Mouse (Mus musculus) intestine, embryonic 16.5 days (tissue): ENCODE measurements around the gene Ldb3. TPM values are rescaled to one million over a fixed set of nuclear protein-coding genes. Genes with fewer than 3 reads are reported as not detected.
A peak's percentile ranks its signal among the peaks of the same experiment; 100 is the strongest.

Source experiments
- ATAC-seq: fragments of 200-750 bp; cut with Nextera tagmentation; 2 replicates; pipeline ENCODE4 v1.8.0; 2017; ENCODE audit warnings: moderate TSS enrichment, moderate library complexity
- H3K27ac ChIP-seq: fragments of 300-500 bp; sonication (generic); 2 replicates; pipeline ENCODE4 v1.5.1; 2014; ENCODE audit warnings: mild to moderate bottlenecking, low read length
- H3K27me3 ChIP-seq: fragments of 300-500 bp; sonication (generic); replicated peaks from 2 replicates; pipeline ENCODE4 v1.6.1; 2014; ENCODE audit warnings: low read length, control low read depth, mixed read lengths; ENCODE audit not compliant: control insufficient read depth, insufficient read depth
- H3K36me3 ChIP-seq: fragments of 300-500 bp; sonication (generic); 2 replicates; pipeline ENCODE4 v1.6.1; 2014; ENCODE audit warnings: low read length, control low read depth; ENCODE audit not compliant: control insufficient read depth, insufficient read depth
- H3K4me1 ChIP-seq: fragments of 300-500 bp; sonication (generic); 2 replicates; pipeline ENCODE4 v1.6.1; 2014; ENCODE audit warnings: low read length, control low read depth, mixed read lengths; ENCODE audit not compliant: control insufficient read depth, insufficient read depth
- H3K4me2 ChIP-seq: fragments of 300-500 bp; sonication (generic); 2 replicates; pipeline ENCODE4 v1.6.1; 2014; ENCODE audit warnings: low read depth, low read length, control low read depth
- H3K4me3 ChIP-seq: fragments of 300-500 bp; sonication (generic); 2 replicates; pipeline ENCODE4 v1.5.1; 2014; ENCODE audit warnings: mild to moderate bottlenecking, low read length
- H3K9ac ChIP-seq: fragments of 300-500 bp; sonication (generic); 2 replicates; pipeline ENCODE4 v1.6.1; 2014; ENCODE audit warnings: low read depth, low read length
- H3K9me3 ChIP-seq: fragments of 300-500 bp; sonication (generic); 2 replicates; pipeline ENCODE4 v1.6.1; 2016; ENCODE audit warnings: low read length, control low read depth; ENCODE audit not compliant: control insufficient read depth
- WGBS: fragments of 180-500 bp; shearing (Covaris S2); extraction: QIAGEN DNeasy Blood & Tissue Kit; methylation state at CpG from one replicate; pipeline ENCODE4 v1.1.7; 2014; 5-methylcytosine and 5-hydroxymethylcytosine counted together
- polyA plus RNA-seq: library from polyadenylated mRNA; unstranded; fragments of >200 nt; fragmentation: Nextera tagmentation; extraction: Ambion mirVana; gene quantifications from 2 replicates; pipeline ENCODE4 v1.2.1, GENCODE M21; 2015

Ldb3 gene
- polyA plus RNA-seq, 1 experiment from 2014 or later: 12.8 TPM

- Histone ChIP-seq H3K36me3 (no peaks in the 10 kb centered on the region), H3K27me3 (0 out of 2 replicates have a peak, but pooled peaks cover 8% of the 10 kb centered on the region), H3K9ac (no peak overlapping the region), H3K27ac (no peak overlapping the region), H3K4me1 (no peaks in the 10 kb centered on the region; the same call in 1 of the 2 replicates), H3K4me2 (no peak overlapping the region), H3K9me3 (no peaks in the 10 kb centered on the region; the same call in 1 of the 2 replicates), H3K4me3 (no peak overlapping the region)
- WGBS: 79% methylated on average over 5 of the region's 5 CpGs
- ATAC-seq: no peak
These were observed 54.9 kb downstream of the Ldb3 start for GRCm38 (mm10) chr14:34533537-34533936.

DNA sequence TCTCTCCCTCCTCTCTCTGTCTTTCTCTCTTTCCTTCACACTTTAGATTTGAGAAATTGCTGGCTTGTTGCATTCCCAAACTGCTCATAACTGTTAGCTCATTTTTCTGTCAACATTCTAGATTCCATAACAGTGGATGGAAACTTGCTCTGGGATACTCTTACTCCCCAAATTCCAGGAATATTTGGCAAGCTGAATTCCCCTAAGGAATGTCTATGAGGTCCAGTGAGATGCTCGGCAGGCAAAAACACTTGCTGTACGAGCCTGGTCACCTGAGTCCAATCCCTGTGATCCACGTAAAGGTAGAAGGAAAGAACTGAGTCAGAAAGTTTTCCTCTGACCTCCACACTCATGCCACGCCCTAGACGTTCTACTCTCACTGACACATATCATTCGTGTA is 55.9 kb downstream of the Ldb3 start:
- H3K9me3 ChIP-seq: no peaks in the 10 kb centered on the region; the same call in 1 of the 2 replicates
- H3K4me2 ChIP-seq: no peak overlapping the region
- no peaks in the 10 kb centered on the region for H3K36me3 ChIP-seq
- no peak for ATAC-seq
- WGBS: 60% methylated on average over 6 of the region's 6 CpGs
- H3K27ac ChIP-seq: no peak overlapping the region
- H3K27me3 ChIP-seq: peaks cover 15% of the 10 kb centered on the region
- no peaks in the 10 kb centered on the region; the same call in 1 of the 2 replicates for H3K4me1 ChIP-seq
- no peak overlapping the region for H3K4me3 ChIP-seq
- no peak overlapping the region for H3K9ac ChIP-seq

DNA sequence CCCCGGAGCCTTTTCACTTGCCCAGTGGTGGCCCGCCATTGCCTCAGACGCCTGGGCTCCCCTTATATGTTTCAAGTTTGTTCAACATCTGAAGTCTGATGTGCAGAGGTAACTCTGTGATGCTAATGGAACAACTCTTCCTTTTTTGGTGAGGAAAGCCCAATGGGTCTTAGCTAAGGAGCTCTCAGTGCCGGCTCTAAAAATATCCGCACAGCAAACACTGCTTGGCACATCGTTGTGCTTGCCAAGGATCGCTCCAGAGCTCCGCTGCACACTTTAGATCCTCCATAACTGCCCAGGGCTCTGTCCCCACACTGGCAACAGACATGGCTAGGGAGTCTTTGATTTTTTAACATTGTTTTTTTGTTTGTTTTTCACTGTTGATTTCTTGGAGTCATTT is 59.7 kb downstream of the Ldb3 start:
- Histone ChIP-seq H3K4me2 (no peak overlapping the region), H3K9me3 (no peaks in the 10 kb centered on the region; the same call in 1 of the 2 replicates), H3K27me3 (peaks cover 15% of the 10 kb centered on the region), H3K9ac (no peak overlapping the region), H3K27ac (peak overlapping the region; percentile 74), H3K36me3 (no peaks in the 10 kb centered on the region), H3K4me3 (no peak overlapping the region), H3K4me1 (no peaks in the 10 kb centered on the region)
- no peak; the same call in 1 of the 2 replicates for ATAC-seq
- WGBS: 71% methylated on average over 8 of the region's 8 CpGs

DNA sequence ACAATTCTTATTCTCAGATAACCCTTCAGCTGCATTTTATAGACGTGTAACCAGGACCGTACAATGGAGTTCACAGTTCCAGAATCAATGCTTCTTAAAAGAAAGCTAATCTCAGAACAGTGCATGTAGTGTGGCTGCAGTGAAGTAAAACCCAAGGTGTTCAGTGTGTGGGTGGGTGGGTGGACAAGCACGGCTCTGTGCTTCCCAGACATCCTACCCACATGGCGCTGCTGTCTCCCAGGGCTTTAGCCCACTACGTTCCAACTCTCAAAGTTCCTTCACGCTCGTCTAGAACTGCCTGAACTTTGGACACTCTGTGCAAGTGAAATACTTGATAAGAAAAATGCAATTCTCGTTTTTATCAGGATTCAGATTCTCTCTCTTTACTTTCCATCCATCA is 65.8 kb downstream of the Ldb3 start, which contains the start of gene 9230112D13Rik:
Gene 9230112D13Rik, minus strand, starts transcription at position 101 of the 400 bp plus-strand sequence.
- Histone ChIP-seq H3K27ac (no peak within 1 kb of the TSS), H3K4me2 (no peak within 1 kb of the TSS), H3K4me1 (no peaks in the 10 kb centered on the region), H3K36me3 (no peaks in the 10 kb centered on the region), H3K9ac (no peak within 1 kb of the TSS), H3K4me3 (no peak within 1 kb of the TSS), H3K27me3 (peaks cover under 1% of the 10 kb centered on the region; the same call in 1 of the 2 replicates), H3K9me3 (no peaks in the 10 kb centered on the region)
- WGBS: 68% methylated on average over 8 of the region's 8 CpGs
- no peak for ATAC-seq

DNA sequence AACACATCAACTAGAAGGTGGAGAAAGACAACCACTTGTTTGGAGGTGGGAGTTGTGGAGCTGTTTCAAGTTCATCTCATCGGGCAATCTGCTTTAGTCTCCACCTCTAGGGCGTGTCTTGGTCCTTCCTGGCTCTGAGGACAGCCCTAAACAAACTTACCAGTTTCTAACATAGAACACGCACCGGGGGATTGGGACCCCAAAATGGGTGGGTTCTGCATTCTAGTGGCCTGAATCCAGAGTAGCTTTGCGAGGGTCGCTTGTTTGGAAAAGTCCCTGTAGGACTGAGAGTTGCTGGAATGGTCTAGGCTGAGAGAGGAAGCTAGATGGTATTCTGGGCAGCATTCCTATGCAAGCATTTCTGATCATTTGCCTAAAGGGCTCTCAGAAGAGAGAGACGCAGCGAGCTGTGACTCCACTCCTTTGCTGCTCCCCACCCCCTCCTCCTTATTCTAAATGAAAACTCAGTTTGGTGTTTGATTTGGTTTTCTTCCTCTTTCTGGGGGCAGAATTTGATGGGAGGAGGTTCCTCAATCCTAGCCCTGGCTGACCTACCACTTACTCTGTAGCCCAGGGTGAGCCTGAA is 70.4 kb downstream of the Ldb3 start:
- Histone ChIP-seq H3K4me1 (no peaks in the 10 kb centered on the region), H3K27me3 (0 out of 2 replicates have a peak, but pooled peaks cover 2% of the 10 kb centered on the region), H3K4me3 (no peak overlapping the region), H3K9me3 (no peaks in the 10 kb centered on the region), H3K27ac (no peak overlapping the region), H3K36me3 (no peaks in the 10 kb centered on the region), H3K9ac (no peak overlapping the region), H3K4me2 (no peak overlapping the region)
- no peak for ATAC-seq
- WGBS: 86% methylated on average over 8 of the region's 8 CpGs

DNA sequence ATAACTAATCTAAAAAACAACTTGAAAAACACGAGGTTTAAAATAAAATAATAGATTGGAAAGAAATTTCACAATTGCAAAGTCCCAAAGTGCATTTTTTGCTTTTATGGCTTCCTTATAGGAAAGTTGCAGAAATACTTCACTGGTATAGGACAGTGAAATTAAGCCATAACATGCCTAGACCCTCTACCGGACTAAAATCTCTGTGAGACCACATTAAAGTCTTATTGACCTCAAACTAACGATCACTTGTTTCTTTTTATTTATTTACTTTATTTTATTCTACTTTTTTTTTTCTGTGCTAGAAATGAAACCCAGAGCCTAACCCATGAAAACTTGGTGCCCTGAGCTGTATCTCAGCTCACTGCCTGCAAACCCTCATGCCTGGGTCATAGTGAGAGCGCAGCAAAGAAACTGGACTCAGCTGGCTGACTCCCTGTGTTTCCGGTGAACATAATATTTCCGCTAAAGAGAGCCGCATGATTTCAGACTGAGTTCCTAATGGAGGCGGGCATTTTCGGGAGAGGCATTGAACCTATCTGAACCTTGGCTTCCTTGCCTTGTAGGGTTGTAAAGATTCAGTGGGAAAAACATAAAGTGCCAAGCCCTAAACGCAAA is 71.4 kb downstream of the Ldb3 start:
- ATAC-seq: no peak
- no peaks in the 10 kb centered on the region for H3K36me3 ChIP-seq
- no peaks in the 10 kb centered on the region; the same call in 1 of the 2 replicates for H3K4me1 ChIP-seq
- H3K9me3 ChIP-seq: no peaks in the 10 kb centered on the region
- 0 out of 2 replicates have a peak, but pooled peaks cover 2% of the 10 kb centered on the region for H3K27me3 ChIP-seq
- WGBS: 86% methylated on average over 10 of the region's 10 CpGs
- no peak overlapping the region for H3K9ac ChIP-seq
- no peak overlapping the region for H3K4me3 ChIP-seq
- H3K4me2 ChIP-seq: no peak overlapping the region
- H3K27ac ChIP-seq: no peak overlapping the region

DNA sequence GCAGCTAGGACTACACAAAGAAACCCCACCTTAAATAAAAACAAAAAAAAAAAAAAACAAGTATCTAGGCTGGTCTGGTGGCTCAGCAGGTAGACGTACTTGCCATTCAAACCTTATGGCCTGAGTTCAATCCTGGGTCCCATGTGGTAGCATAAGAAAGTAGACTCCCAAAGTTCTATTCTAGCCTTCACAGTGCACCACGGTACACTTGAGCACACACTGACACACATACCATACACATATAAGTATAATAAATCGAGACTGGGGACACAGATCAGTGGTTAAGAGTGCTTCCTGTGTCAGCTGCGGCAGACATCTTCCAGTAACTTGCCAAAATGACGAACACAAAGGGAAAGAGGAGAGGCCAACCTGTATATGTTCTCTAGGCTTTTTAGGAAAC is 72.6 kb downstream of the Ldb3 start:
- H3K27me3 ChIP-seq: 0 out of 2 replicates have a peak, but pooled peaks cover 2% of the 10 kb centered on the region
- no peaks in the 10 kb centered on the region for H3K36me3 ChIP-seq
- WGBS: 78% methylated on average over 5 of the region's 5 CpGs
- no peaks in the 10 kb centered on the region; the same call in 1 of the 2 replicates for H3K4me1 ChIP-seq
- no peak for ATAC-seq
- no peak overlapping the region for H3K9ac ChIP-seq
- H3K4me3 ChIP-seq: no peak overlapping the region
- no peak overlapping the region for H3K4me2 ChIP-seq
- H3K9me3 ChIP-seq: no peaks in the 10 kb centered on the region
- H3K27ac ChIP-seq: no peak overlapping the region

DNA sequence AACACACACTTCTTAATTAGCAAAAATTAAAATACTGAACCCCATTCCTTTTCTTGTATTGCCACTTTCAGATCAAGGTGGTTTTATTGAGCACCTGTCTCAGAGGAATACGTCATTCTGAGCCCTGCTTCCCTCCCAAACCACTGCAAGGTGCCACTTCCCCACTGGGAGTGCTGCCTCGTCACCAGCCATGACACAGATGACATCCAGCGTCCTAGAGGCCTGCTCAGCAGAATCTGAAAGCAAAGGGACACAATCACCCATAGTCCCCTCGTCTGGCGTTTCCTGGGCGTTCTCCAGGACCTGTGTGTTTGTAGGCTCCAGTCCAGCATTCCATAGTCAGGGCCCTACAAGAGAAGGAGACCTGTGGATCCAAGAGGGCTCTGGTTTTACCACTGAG is 74.4 kb downstream of the Ldb3 start:
- no peaks in the 10 kb centered on the region for H3K36me3 ChIP-seq
- H3K4me2 ChIP-seq: no peak overlapping the region
- no peaks in the 10 kb centered on the region for H3K9me3 ChIP-seq
- 55% methylated on average over 6 of the region's 6 CpGs for WGBS
- no peak for ATAC-seq
- no peak overlapping the region for H3K9ac ChIP-seq
- no peak overlapping the region for H3K4me3 ChIP-seq
- H3K27me3 ChIP-seq: 0 out of 2 replicates have a peak, but pooled peaks cover 2% of the 10 kb centered on the region
- no peak overlapping the region for H3K27ac ChIP-seq
- no peaks in the 10 kb centered on the region; the same call in 1 of the 2 replicates for H3K4me1 ChIP-seq

GRCm38 (mm10) chr14:34512602-34513001 is 75.9 kb downstream of the Ldb3 start:
- H3K36me3 ChIP-seq: no peaks in the 10 kb centered on the region
- no peak overlapping the region for H3K4me3 ChIP-seq
- H3K4me2 ChIP-seq: no peak overlapping the region
- H3K4me1 ChIP-seq: peaks cover 4% of the 10 kb centered on the region; the same call in 1 of the 2 replicates
- ATAC-seq: no peak
- H3K27me3 ChIP-seq: 0 out of 2 replicates have a peak, but pooled peaks cover 2% of the 10 kb centered on the region
- no peaks in the 10 kb centered on the region for H3K9me3 ChIP-seq
- no peak overlapping the region for H3K9ac ChIP-seq
- H3K27ac ChIP-seq: no peak overlapping the region
- WGBS: 66% methylated on average over 4 of the region's 4 CpGs
